Mouse (Mus musculus): ENCODE measurements around the gene Dusp11.
"Not testable (repeated sequence)": the region's sequence is repeated elsewhere in the genome, so short reads cannot be mapped to it uniquely, and the experiment has no call there.

Dusp11 gene

DNA sequence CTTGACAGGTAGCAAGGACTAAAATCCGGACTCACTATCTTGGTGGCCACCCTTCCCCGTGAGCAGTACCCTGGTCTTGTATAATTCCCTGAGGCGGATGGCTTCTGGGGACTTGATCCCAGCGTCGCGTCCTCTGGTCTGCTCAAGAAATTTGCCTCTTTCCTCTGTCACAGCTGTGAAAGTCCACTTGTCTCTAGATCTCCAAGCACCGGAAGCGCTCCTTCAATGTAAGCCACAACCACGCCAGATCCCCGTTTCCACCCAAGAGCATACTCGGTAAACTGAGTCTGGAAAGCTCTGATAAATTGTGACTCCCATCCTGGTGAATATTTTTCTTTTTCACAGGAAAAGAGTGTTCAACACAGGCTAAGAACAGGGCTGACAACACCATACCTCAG is 46.3 kb downstream of the Dusp11 start:
- ChIA-PET CTCF (interaction anchor here (0.5 to 2.3 kb wide), 29 partner anchors 9 to 1360 kb away, joined by 3 to 22 read pairs (median 4); partner anchors contain the start of genes Alms1 (in 2 of the 4), Nat8f4 (in 2 of the 4), Add2 (in 1 of the 4) and Cct7 (in 1 of the 4)), POLR2A (interaction anchor here (0.7 to 2.1 kb wide), 31 partner anchors 9 to 777 kb away, joined by 3 to 17 read pairs (median 4); partner anchors contain the start of genes Nat8f4 (in 3 of the 4), Dusp11 (in 2 of the 4), Alms1 (in 1 of the 4) and Cct7 (in 1 of the 4))

- ChIA-PET POLR2A (no interaction called here), CTCF (no interaction called here)
Measured at GRCm38 (mm10) chr6:85911587-85911986, 49.9 kb downstream of the Dusp11 start, which contains the start of gene Tprkb. TSS of gene Tprkb (plus strand) at chr6:85911865.

GRCm38 (mm10) chr6:85909704-85910103 is 51.8 kb downstream of the Dusp11 start:
- ChIA-PET POLR2A (no interaction called here), CTCF (interaction anchor here in 2 of 4 experiments (0.5 to 0.7 kb wide), 2 partner anchors 106 to 473 kb away, joined by 3 to 7 read pairs; partner anchors contain the start of gene Figla (in 1 of the 2))

DNA sequence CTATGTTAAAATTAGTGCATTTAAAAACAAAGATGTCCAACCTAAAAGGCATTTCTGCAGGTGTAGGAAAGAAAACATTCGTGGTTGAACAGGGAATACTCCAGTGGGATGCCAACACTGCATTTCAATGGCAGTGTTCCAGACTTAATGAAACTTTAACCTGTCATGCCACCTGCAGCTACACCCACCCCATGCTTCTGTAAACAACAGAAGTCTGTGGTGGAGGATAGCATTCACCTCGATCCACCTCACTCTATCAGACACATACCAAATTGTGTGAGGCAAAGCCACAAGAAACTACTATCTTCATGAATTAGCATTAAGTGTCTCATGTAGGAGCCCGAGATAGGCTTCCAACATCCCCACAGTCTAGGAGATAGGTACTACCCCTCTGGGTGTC is 53.1 kb downstream of the Dusp11 start:
- CTCF ChIA-PET, result interaction anchor here in 2 of 4 experiments (0.6 kb wide), 2 partner anchors 69 to 320 kb away, joined by 3 to 8 read pairs; no protein-coding TSS in a partner anchor
- POLR2A ChIA-PET, result no interaction called here

DNA sequence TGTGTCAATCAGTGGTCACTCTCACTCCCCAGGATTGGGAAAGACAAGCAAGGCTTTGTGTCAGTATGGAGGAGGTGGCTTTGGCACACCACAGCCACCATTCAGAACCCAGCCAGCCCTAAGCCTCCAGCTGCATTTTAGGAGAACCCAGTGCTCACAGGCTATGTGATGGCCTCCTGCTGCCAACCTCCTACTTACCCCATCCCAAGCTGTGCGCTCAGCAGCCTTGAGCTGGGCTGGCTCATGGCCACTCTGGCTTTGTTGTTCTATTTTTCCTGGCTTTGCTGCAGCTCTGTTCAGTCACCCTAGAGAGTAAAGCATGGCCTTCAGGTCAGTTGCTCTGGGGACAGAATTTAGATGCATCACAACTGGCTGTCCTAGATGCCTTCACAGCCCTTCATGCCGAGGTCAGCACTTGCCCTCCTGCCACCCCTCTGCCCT is 54.5 kb downstream of the Dusp11 start:
- POLR2A ChIA-PET, result not testable (repeated sequence)
- CTCF ChIA-PET, result interaction anchor here in 1 of 4 experiments (1.2 kb wide), 1 partner anchor 303 kb away, joined by 3 read pairs; no protein-coding TSS in a partner anchor

DNA sequence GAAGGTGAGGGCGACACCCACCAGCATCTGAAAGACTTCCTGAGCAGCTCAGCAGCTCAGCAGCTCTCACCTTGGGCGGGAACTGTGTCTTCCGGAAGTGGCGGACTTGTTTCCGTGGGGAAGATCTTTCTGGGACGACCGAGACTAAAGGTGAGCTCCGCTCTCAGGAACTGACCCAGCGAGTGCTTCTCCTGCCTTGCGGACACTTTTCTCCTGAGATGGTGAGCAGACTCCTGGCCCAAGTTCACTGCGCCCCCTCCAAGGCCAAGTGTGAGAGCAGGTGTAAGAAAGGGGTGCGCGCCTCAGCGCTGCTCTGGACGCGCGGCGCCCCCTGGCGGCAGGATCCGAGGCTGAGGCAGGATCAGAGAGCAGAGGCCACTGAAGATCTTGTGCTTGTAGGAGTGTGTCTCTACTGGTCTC is 56.8 kb downstream of the Dusp11 start, which contains the start of gene Nat8f4:
Gene Nat8f4 (minus strand): TSS at position 243 of the 420 bp plus-strand sequence.
- CTCF ChIA-PET, result interaction anchor here (0.6 to 2.8 kb wide), 12 partner anchors 8 to 524 kb away, joined by 3 to 22 read pairs (median 4); partner anchors contain the start of gene Nat8f1 (in 3 of the 4)
- POLR2A ChIA-PET, result interaction anchor here in 3 of 4 experiments (1.1 to 2.9 kb wide), 8 partner anchors 11 to 453 kb away, joined by 3 to 13 read pairs (median 4); partner anchors contain the start of genes Nat8f1 (in 3 of the 3) and Pradc1 (in 1 of the 3)

GRCm38 (mm10) chr6:85902303-85902702 is 59.2 kb downstream of the Dusp11 start:
- POLR2A ChIA-PET, result interaction anchor here in 2 of 4 experiments (0.6 to 2.9 kb wide), 7 partner anchors 9 to 315 kb away, joined by 3 to 12 read pairs (median 4); partner anchors contain the start of genes Alms1 (in 1 of the 2) and Nat8f1 (in 1 of the 2)
- CTCF ChIA-PET, result no interaction called here

DNA sequence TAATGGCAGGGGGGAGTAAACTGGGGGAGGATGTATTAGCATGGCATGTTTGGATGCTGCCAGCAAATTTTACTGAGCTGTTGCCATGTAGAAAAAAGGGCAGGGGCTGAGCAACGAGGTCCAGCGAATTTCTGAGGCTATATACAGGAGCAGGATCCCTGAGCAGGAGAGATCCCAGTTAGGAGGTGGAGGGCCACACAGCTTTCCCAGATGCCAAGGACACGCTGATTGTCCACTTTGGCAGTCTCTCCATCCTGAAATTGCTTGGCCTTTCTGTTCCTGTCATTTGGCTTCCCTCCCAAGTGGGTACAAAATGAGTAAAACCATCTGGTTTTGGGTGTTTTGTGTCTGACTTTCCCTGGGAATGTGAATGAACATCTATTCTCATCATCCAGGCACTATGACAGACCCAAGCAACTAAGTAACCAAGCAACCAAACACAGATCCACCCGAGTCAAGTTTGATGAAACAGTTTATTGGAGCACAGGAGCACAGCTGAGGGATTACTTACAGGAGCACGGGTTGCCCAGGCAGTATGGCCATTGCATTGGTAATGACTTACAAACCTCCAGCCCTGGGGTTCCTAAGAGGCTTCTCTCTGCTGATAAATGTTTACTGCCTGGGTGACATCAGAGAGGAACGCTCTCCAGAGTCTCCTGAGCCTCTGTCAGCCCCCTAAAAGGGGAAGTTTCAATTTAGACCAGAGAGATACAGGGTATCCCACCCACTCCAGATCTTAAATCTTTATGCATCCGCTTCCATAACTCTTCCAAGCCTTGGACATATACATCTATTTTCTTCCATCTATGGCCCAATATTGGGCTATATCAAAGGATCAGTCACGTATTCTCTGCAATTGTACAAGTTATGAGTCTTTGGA is 62.6 kb downstream of the Dusp11 start:
- ChIA-PET POLR2A (interaction anchor here in 1 of 4 experiments (2.5 kb wide), 1 partner anchor 17 kb away, joined by 5 read pairs; the partner anchor contains the start of gene Nat8f1), CTCF (interaction anchor here in 1 of 4 experiments (0.6 kb wide), 1 partner anchor 1154 kb away, joined by 3 read pairs; no protein-coding TSS in a partner anchor)

- ChIA-PET POLR2A (interaction anchor here in 2 of 4 experiments (1.4 to 2.5 kb wide), 3 partner anchors 9 to 443 kb away, joined by 3 to 12 read pairs (median 9); partner anchors contain the start of genes Cct7 (in 1 of the 2), Nat8f4 (in 1 of the 2) and Pradc1 (in 1 of the 2)), CTCF (interaction anchor here in 1 of 4 experiments (0.8 to 1.8 kb wide), 3 partner anchors 9 to 115 kb away, joined by 4 to 7 read pairs (median 5); partner anchors contain the start of gene Nat8f4)
Measured at GRCm38 (mm10) chr6:85895061-85895648, 66.3 kb downstream of the Dusp11 start.
